Mouse (Mus musculus): ENCODE results near the gene Ahcy. TPM values are rescaled to one million over a fixed set of nuclear protein-coding genes. Genes with fewer than 3 reads are reported as not detected.
"Not testable (repeated sequence)": the region's sequence is repeated elsewhere in the genome, so short reads cannot be mapped to it uniquely, and the experiment has no call there.

Ahcy gene
- 6.3 TPM for polyA plus RNA-seq (2021)

DNA sequence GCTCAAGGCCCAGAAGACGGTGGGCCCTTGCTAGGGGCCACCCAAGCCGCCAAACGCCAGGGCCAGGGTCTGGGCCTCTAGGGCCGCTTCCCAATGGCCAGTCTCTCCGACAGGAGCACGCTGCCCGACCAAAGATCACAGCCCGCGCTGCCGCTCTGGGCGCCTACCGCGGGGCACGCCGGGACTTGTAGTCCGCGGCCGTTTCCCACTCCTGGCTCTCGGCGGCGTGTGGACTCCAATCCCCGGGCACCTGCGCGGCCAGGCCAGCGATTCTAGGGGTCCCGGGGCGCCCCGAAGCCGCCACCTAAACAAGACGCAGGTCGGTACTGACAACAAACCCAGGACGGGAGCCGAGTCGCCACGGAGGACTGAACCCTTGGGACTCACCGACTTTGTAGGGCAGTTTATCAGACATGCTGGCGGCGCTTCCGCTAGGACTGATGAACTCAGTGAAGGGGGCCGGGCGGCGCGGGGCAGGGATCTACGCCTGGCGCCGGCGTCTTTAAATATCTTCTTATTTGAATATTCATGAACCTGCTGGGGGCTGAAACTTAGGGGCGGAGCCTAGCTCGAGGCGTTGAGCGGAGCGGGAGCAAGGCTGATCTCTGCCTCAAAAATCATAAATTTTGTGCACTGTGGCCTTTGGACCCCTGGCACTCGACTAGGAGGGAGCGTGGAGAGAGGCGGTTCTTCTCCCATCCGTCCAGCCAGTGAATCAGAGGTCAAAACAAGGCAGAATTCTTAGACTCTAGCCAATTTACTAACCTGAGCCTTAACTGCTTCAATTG, at the start of gene Ahcy:
Gene Ahcy (minus strand): TSS at position 520 of the 788 bp plus-strand sequence.
- ATAC-seq (peak; percentile 93), DNase-seq (ENCODE audit: low read depth, low spot score) (peak; percentile 50)
- no peaks in the 10 kb centered on the region for H3K27me3 ChIP-seq
- ChIA-PET CTCF (no interaction called here), POLR2A (no interaction called here)
- in situ Hi-C loops (cut with MboI; ENCODE audit: low pct_unique_long_range_greater_than_20kb) = no loop called here
- TF ChIP-seq CTCF (IDR thresholded peaks at IDR 0.05) = no peak

DNA sequence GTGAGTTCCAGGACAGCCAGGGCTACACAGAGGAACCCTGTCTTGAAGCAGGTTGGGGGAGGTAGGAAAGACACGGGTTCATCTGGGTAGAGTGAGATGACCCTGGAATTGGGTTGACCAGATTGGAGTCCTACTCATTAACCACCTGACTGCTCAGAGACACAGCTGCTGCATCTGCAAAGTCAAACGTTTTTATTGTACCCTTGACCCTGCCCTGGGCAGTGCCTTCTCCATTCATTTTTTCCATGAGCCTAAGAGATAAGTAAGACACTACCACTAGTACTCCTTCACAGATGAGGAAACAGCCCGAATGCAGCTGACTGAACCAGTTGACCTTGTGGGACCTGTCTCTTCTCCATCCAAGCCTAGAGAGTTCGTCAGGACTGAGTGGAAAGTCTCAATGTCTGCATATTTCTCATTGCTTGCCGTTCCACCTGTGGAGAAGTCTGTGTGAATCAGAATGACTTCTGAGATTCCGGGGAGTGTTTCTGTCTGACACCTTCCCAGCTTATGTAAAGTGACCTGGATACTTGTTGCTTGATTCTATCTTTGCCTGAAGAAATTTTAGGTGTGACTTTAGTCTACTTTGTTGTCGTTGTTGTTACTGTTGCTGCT, 41.0 kb upstream of the Ahcy start:
- ATAC-seq (peak; percentile 74), DNase-seq (ENCODE audit: low read depth, low spot score) (peak; percentile 44)
- in situ Hi-C loops (cut with MboI; ENCODE audit: low pct_unique_long_range_greater_than_20kb) = no loop called here
- ChIA-PET CTCF (no interaction called here), POLR2A (interaction anchor here (1.2 kb wide), 1 partner anchor 10 kb away, joined by 3 read pairs; no protein-coding TSS in a partner anchor)
- no peaks in the 10 kb centered on the region for H3K27me3 ChIP-seq
- TF ChIP-seq CTCF (IDR thresholded peaks at IDR 0.05) = no peak

GRCm38 (mm10) chr2:155107276-155107675, 33.0 kb upstream of the Ahcy start:
- in situ Hi-C loops (cut with MboI; ENCODE audit: low pct_unique_long_range_greater_than_20kb); DNase-seq (ENCODE audit: low read depth, low spot score); ATAC-seq; POLR2A ChIA-PET; H3K27me3 ChIP-seq: not testable (repeated sequence)
- CTCF ChIA-PET = interaction anchor here (1.3 kb wide), 1 partner anchor 13 kb away, joined by 4 read pairs; no protein-coding TSS in a partner anchor

GRCm38 (mm10) chr2:155103607-155104006, 29.3 kb upstream of the Ahcy start:
- CTCF ChIA-PET = interaction anchor here (0.6 kb wide), 1 partner anchor 66 kb away, joined by 3 read pairs; no protein-coding TSS in a partner anchor
- H3K27me3 ChIP-seq = no peaks in the 10 kb centered on the region
- DNase-seq (ENCODE audit: low read depth, low spot score) (no peak), ATAC-seq (no peak)
- POLR2A ChIA-PET = no interaction called here
- in situ Hi-C loops (cut with MboI; ENCODE audit: low pct_unique_long_range_greater_than_20kb) = no loop called here
- TF ChIP-seq CTCF (IDR thresholded peaks at IDR 0.05) = no peak

DNA sequence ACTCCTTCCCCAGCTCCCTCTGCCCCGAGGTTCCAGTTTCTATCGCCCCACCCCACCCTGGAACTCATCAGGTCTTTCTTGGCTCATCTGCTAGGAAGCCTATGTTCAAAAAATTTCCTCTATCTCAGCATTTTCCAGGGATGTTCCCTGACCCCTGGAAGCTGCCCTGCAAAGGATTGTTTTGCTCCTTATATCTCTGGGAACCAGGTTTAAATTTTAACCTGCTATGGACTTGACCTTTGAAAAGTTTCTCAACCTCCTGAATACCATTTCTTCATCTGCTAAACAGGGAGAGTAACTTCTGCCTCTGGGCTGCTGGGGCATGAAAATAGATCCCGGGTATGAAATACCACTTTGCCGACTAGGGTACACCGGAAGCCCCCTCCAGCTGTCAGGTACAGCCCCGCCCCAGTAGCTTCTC, 27.5 kb upstream of the Ahcy start:
- ATAC-seq = no peak
- no peak for DNase-seq (ENCODE audit: low read depth, low spot score)
- ChIA-PET CTCF (interaction anchor here (0.6 to 1.6 kb wide), 2 partner anchors 10 to 35 kb away, joined by 3 to 5 read pairs; no protein-coding TSS in a partner anchor), POLR2A (no interaction called here)
- H3K27me3 ChIP-seq = no peaks in the 10 kb centered on the region
- no peak for TF ChIP-seq CTCF (IDR thresholded peaks at IDR 0.05)
- in situ Hi-C loops (cut with MboI; ENCODE audit: low pct_unique_long_range_greater_than_20kb) = no loop called here

DNA sequence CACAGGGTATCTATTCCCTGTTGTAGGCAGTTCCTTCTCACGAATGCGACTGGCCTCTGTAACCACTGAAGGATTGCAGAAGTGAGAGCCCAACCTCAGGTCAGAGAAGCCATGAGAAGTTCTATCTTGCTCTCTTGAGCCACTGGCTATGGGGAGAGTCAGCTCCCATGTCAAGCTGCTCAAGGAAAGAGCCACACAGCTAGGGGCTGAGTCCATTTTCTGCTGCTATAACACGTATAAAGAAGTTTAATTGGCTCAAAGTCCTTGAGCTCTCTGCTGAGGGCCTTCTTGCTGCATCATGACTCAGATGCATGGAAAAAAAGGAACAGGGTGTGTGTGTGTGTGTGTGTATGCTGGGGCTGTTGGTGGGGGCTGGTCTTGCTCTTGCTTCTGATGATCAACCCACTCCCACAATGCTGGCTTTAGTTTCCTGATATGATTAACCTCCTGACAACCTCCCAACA, 26.5 kb upstream of the Ahcy start:
- POLR2A ChIA-PET = no interaction called here
- no peak for TF ChIP-seq CTCF (IDR thresholded peaks at IDR 0.05)
- in situ Hi-C loops (cut with MboI; ENCODE audit: low pct_unique_long_range_greater_than_20kb) = no loop called here
- no peaks in the 10 kb centered on the region for H3K27me3 ChIP-seq
- DNase-seq (ENCODE audit: low read depth, low spot score) = no peak
- ATAC-seq = no peak
- CTCF ChIA-PET = interaction anchor here (1.6 kb wide), 1 partner anchor 9 kb away, joined by 5 read pairs; no protein-coding TSS in a partner anchor

DNA sequence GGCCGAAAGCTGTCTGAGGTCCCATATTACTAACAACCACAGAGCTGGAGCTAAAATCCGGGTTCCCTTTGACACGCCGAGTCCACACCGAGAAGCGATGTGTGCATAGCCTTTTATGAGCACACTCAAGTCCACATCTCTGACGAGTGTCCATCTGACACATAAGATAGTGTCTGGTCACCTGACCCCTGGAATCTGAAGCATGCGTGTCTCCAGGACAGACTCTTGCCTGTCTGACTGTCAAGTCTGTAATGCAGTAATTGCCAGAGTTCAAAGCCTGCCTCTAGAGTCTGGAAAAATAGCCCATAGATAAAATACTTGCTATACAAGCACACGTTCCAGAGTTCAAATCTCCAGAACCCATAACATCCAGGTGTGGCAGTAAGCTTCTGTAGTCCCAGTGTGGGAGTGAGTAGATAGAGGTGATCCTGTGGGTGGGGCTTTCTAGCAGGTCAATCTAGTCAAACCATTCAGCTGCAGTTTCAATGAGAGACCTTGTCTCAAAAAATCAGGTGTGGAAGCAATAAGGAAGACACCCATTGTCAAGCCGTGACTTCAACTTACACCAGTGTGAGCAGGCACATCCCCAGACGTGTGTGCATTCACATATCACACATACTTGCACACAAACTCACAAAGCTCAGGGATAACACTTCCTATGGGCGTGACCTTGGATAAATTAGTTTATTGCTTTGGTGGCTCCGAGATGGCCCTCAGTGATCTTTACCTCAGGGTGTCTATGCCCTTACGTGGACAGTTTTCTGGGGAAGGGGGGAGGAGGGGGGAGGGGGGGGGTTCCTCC, 25.9 kb upstream of the Ahcy start:
- ATAC-seq = no peak
- POLR2A ChIA-PET = no interaction called here
- no peak for DNase-seq (ENCODE audit: low read depth, low spot score)
- no peaks in the 10 kb centered on the region for H3K27me3 ChIP-seq
- no peak for TF ChIP-seq CTCF (IDR thresholded peaks at IDR 0.05)
- in situ Hi-C loops (cut with MboI; ENCODE audit: low pct_unique_long_range_greater_than_20kb) = loop anchor here (25.0 kb wide), 1 partner anchor 287 kb away; the partner anchor contains the start of gene Trp53inp2
- CTCF ChIA-PET = interaction anchor here (1.1 kb wide), 1 partner anchor 53 kb away, joined by 3 read pairs; no protein-coding TSS in a partner anchor

DNA sequence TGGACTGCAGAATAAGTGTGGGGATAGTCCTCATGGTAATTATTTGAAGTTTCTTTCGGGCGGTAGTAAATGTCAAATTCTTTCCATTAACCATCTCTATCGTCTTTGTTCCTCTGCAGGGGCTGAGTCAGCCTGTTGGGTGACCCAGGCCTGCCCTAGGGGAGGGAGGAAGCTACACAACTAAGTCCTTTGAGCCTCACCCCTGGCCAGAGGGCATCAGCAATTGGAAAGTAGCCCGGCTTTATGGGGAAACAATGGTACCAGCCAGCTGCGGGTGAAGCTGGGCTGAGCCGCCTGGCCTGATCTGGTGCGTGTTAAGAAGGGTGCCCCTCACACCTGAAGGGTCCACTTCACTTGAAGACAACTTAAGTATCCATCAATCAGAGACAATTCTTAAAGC, 25.1 kb upstream of the Ahcy start:
- in situ Hi-C loops (cut with MboI; ENCODE audit: low pct_unique_long_range_greater_than_20kb) = loop anchor here (25.0 kb wide), 1 partner anchor 288 kb away; the partner anchor contains the start of gene Trp53inp2
- TF ChIP-seq CTCF (IDR thresholded peaks at IDR 0.05) = no peak
- DNase-seq (ENCODE audit: low read depth, low spot score) (no peak), ATAC-seq (no peak)
- CTCF ChIA-PET = interaction anchor here (1.1 kb wide), 1 partner anchor 54 kb away, joined by 3 read pairs; no protein-coding TSS in a partner anchor
- no peaks in the 10 kb centered on the region for H3K27me3 ChIP-seq
- POLR2A ChIA-PET = no interaction called here

GRCm38 (mm10) chr2:155098720-155099380, 24.6 kb upstream of the Ahcy start:
- CTCF ChIA-PET = no interaction called here
- TF ChIP-seq CTCF (IDR thresholded peaks at IDR 0.05) = peak; percentile 38
- ATAC-seq (no peak), DNase-seq (ENCODE audit: low read depth, low spot score) (no peak)
- in situ Hi-C loops (cut with MboI; ENCODE audit: low pct_unique_long_range_greater_than_20kb) = loop anchor here (25.0 kb wide), 1 partner anchor 288 kb away; the partner anchor contains the start of gene Trp53inp2
- H3K27me3 ChIP-seq = no peaks in the 10 kb centered on the region
- POLR2A ChIA-PET = no interaction called here

DNA sequence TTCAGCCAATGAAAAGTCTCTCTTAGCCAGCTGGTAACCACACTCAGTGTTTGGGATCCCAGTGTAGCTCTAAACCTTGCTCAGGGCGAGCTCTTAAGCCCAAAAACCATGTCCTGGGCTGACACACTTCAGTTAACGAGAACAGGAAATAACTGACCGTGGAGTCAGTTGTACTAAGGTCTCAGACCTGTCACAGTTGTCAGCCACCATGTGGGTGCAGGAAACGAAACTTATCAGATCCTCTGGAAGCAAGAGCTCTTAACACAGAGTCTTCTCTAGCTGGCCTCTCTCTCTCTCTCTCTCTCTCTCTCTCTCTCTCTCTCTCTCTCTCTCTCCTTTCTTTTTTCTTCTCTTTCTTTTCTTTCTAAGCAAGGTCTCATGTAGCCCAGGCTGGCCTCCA, 19.1 kb upstream of the Ahcy start:
- CTCF ChIA-PET = no interaction called here
- POLR2A ChIA-PET = no interaction called here
- TF ChIP-seq CTCF (IDR thresholded peaks at IDR 0.05) = no peak
- no peak for DNase-seq (ENCODE audit: low read depth, low spot score)
- H3K27me3 ChIP-seq = no peaks in the 10 kb centered on the region
- in situ Hi-C loops (cut with MboI; ENCODE audit: low pct_unique_long_range_greater_than_20kb) = loop anchor here (25.0 kb wide), 1 partner anchor 294 kb away; the partner anchor contains the start of gene Trp53inp2
- ATAC-seq = no peak
